Mouse (Mus musculus) spleen, postnatal 10 days (tissue): ENCODE data around the gene Cd300lg.

Experiments
- DNase-seq, 2 experiments: peaks; one replicate each; pipeline ENCODE4 v3.0.0; 2021 to 2022; ENCODE audit warnings: low spot score in 2 of 2

Gene Cd300lg

GRCm38 (mm10) chr11:102051954-102052353, 10.6 kb downstream of the Cd300lg start:
- no peak for DNase-seq

GRCm38 (mm10) chr11:102052697-102053096, 11.4 kb downstream of the Cd300lg start:
- DNase-seq: no peak

- no peak for DNase-seq
These were observed 11.9 kb downstream of the Cd300lg start for GRCm38 (mm10) chr11:102053183-102053582.

- peak; percentile 46 to 73 for DNase-seq
These were observed 12.5 kb downstream of the Cd300lg start for GRCm38 (mm10) chr11:102053847-102054246.

GRCm38 (mm10) chr11:102061236-102061940, 20.1 kb downstream of the Cd300lg start:
- DNase-seq: peak; percentile 69 to 82

GRCm38 (mm10) chr11:102061941-102062473, 20.7 kb downstream of the Cd300lg start:
- no peak for DNase-seq

- DNase-seq: no peak
These were observed 21.8 kb downstream of the Cd300lg start for GRCm38 (mm10) chr11:102063076-102063475.

GRCm38 (mm10) chr11:102068969-102069368, 27.7 kb downstream of the Cd300lg start:
- DNase-seq: no peak

GRCm38 (mm10) chr11:102069633-102070032, 28.3 kb downstream of the Cd300lg start:
- DNase-seq: no peak

GRCm38 (mm10) chr11:102070426-102070825, 29.1 kb downstream of the Cd300lg start:
- DNase-seq: no peak

- DNase-seq: no peak
These were observed 31.4 kb downstream of the Cd300lg start for GRCm38 (mm10) chr11:102072729-102073128.

- DNase-seq: no peak
These were observed 32.4 kb downstream of the Cd300lg start for GRCm38 (mm10) chr11:102073722-102074121.

GRCm38 (mm10) chr11:102082322-102082721, 41.0 kb downstream of the Cd300lg start:
- peak; percentile 20 to 53 for DNase-seq

GRCm38 (mm10) chr11:102083193-102083592, 41.9 kb downstream of the Cd300lg start:
- no peak for DNase-seq

- DNase-seq: no peak
These were observed 42.9 kb downstream of the Cd300lg start for GRCm38 (mm10) chr11:102084159-102084558.

GRCm38 (mm10) chr11:102086331-102086730, 45.0 kb downstream of the Cd300lg start:
- peak in 1 of 2 experiments; percentile 56 for DNase-seq

GRCm38 (mm10) chr11:102087081-102087751, 45.9 kb downstream of the Cd300lg start:
- peak; percentile 79 to 80 for DNase-seq

- peak; percentile 78 to 90 for DNase-seq
These were observed 46.9 kb downstream of the Cd300lg start, which contains the start of gene Mpp2 for GRCm38 (mm10) chr11:102087931-102088898. Gene Mpp2 (minus strand): TSS chr11:102088515.

GRCm38 (mm10) chr11:102089088-102089808, 47.9 kb downstream of the Cd300lg start:
- DNase-seq: peak; percentile 70 to 86

GRCm38 (mm10) chr11:102095676-102096075, 54.4 kb downstream of the Cd300lg start:
- peak in 1 of 2 experiments; percentile 54 for DNase-seq

GRCm38 (mm10) chr11:102096446-102096845, 55.1 kb downstream of the Cd300lg start:
- DNase-seq: peak; percentile 28 to 39
